Mouse (Mus musculus) frontal cortex, adult (tissue): ENCODE measurements around the gene G6pc3.
"Not testable (repeated sequence)": the region's sequence is repeated elsewhere in the genome, so short reads cannot be mapped to it uniquely, and the experiment has no call there.

Experiments used
- ATAC-seq: cut with Nextera tagmentation; 2 replicates; pipeline ENCODE4 v1.9.2; 2017; ENCODE audit warnings: mild to moderate bottlenecking, moderate library complexity, mixed read lengths; ENCODE audit not compliant: low TSS enrichment

Gene G6pc3

GRCm38 (mm10) chr11:102189461-102190436 is at the start of gene G6pc3:
G6pc3 (plus strand) TSS chr11:102189620.
- ATAC-seq = peak; percentile 68

GRCm38 (mm10) chr11:102140508-102140907 is 48.9 kb upstream of the G6pc3 start:
- no peak for ATAC-seq

DNA sequence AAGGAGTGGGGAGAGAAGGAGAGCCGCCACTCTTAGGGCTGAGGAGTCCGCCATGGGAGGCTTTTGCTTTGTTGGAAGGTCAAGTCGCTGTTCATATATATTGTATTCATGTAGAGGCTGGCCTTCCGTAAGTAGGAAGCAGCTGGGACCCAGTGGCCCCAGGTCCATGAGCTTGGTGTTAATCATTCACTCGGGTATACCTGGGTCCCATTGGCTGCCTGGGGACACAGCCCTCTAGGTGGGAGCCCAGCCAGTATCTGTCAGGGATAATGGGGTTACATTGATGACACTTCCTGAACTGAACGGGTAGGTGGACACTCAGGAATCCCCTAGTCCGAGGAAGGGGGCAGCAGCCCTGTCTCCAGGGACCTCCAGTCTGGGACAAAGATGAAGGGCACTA is 47.1 kb upstream of the G6pc3 start:
- ATAC-seq = no peak

DNA sequence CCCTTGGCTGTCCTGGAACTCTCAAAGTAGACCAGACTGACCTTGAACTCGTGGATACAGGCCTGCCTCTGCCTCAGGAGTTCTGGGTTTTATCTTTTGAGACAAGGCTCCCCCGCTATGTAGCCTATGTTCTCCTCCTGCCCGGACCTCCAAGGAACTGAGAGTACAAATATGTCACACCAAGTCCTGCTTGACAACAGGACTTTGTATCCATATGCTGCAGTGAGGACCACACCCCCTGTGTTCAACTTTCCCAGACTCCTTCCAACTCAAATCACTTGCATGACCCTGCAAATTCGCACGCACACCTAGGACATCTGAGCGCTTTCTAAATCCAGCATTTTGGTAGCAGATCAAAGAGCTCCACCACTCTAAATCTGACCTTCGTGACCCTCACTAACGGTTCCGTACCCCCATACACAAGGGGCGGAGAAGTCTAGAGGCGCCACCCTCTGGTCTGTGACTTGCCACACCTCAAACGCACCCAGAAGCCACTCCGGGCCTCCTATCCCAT is 44.4 kb upstream of the G6pc3 start:
- no peak for ATAC-seq

DNA sequence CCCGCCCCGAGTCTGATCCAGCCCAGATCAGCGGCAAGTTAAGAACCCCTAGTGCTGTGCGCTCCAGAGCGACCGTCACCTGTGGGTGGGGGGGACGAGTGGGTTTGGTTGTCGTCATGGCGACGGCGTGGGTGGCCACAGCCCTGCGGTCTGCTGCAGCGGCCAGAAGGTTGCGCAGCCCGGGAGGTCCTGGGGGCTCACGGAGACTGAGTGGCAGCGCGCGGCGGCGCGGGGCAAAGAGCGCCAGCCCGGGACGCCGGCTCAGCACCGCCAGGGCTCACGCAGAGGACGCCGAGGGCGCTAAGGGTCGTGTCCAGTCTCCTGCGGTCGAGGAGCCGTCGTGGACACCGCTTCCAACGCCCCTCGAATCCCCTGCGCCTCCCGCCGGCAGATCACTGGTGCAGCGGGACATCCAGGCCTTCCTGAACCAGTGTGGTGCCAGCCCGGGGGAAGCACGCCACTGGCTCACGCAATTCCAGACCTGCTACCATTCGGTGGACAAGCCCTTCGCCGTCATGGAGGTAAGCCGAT is 43.9 kb upstream of the G6pc3 start, which contains the start of gene Nags:
TSS of gene Nags (plus strand) at position 43 of the 531 bp plus-strand sequence.
- no peak for ATAC-seq

DNA sequence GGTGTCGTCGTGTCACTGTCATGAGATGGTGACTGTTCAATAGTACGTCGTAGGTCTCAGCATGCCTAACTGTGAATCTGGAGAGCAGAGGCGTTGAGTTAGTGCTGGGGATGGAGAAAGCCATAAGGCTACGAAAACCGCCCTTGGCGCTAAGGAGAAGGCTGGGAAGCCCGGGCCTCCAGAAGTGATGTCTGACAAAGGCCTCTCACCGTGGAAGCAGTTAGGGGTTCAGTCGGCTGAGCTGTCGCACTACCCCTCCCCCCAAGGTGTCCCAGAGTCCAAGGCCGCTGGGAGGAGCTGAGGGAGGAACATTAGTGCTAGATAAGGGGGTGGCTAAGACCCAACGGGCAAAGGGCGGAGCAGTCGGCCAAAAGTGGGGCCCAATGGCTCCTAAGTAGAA is 43.4 kb upstream of the G6pc3 start:
- no peak for ATAC-seq

- no peak for ATAC-seq
Measured at GRCm38 (mm10) chr11:102146531-102146930, 42.9 kb upstream of the G6pc3 start.

GRCm38 (mm10) chr11:102147213-102147989 is 42.0 kb upstream of the G6pc3 start:
- no peak for ATAC-seq

GRCm38 (mm10) chr11:102156039-102156785 is 33.2 kb upstream of the G6pc3 start, which contains the start of gene Tmem101:
Tmem101 (minus strand) TSS chr11:102156404.
- ATAC-seq = peak; percentile 94

- no peak for ATAC-seq
Measured at GRCm38 (mm10) chr11:102156786-102157089, 32.7 kb upstream of the G6pc3 start.

- ATAC-seq = not testable (repeated sequence)
Measured at GRCm38 (mm10) chr11:102158024-102158423, 31.4 kb upstream of the G6pc3 start.

DNA sequence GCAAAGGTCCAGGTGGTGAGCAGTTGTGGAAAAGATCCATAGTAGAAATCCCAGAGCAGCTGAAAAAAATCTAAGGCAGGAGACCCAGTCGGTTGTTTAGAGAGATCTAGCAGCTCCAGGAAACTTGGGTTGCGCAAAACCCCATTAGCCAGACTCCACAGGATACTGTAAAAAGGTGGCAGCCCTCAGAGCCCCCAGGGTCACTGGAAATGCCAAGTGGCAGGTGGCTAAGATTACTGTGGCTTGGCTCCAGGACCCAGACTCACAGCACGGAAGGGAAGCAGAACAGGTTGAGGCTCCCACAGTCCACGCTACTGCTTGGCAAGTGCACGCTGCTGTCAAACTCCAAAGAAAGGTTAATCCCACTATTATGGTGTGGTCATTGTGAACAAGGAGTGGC is 29.6 kb upstream of the G6pc3 start:
- ATAC-seq = no peak

- ATAC-seq = peak; percentile 47; the same call in 1 of the 2 replicates
Measured at GRCm38 (mm10) chr11:102165971-102166722, 23.3 kb upstream of the G6pc3 start.

DNA sequence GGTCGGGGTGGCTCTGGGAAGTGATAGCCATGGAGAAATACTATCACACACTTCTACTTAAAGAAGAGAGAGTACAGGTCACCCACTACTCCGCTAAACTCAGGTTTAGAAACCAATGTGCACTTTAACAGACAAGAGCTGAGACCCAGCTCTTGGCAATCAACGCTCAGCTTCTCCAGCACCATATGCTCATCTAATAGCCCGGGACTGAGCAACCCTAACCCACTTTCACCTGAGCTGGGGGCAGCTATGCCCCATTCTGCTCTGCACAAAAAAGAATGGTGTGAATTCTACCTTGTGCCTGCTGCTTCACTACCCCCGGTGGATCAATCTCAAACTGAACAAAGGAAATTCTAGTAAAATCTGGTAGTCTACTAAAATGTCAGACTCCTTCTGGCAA is 21.9 kb upstream of the G6pc3 start:
- ATAC-seq = no peak

DNA sequence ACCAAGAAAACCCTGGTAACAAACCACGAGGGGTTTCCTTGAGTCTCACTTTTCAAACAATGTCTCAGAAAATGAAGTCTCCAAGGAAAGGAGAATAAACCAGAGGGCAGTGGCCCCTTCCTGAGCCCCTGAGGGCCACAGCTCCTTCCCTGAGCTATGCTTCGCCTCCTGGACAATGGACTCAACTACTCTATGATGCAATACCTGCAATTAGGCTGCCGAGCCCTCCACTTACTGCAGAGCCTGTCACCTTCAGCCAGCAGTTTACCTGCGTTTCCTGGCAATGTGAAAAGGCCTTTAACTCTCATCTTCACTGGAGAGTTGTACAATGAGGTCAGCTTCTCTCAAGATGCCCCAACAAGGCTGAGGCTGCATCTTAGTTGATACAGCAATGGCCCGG is 20.7 kb upstream of the G6pc3 start:
- ATAC-seq = no peak

GRCm38 (mm10) chr11:102179836-102180235 is 9.6 kb upstream of the G6pc3 start:
- ATAC-seq = no peak

GRCm38 (mm10) chr11:102184253-102184645 is 5.2 kb upstream of the G6pc3 start:
- no peak for ATAC-seq

DNA sequence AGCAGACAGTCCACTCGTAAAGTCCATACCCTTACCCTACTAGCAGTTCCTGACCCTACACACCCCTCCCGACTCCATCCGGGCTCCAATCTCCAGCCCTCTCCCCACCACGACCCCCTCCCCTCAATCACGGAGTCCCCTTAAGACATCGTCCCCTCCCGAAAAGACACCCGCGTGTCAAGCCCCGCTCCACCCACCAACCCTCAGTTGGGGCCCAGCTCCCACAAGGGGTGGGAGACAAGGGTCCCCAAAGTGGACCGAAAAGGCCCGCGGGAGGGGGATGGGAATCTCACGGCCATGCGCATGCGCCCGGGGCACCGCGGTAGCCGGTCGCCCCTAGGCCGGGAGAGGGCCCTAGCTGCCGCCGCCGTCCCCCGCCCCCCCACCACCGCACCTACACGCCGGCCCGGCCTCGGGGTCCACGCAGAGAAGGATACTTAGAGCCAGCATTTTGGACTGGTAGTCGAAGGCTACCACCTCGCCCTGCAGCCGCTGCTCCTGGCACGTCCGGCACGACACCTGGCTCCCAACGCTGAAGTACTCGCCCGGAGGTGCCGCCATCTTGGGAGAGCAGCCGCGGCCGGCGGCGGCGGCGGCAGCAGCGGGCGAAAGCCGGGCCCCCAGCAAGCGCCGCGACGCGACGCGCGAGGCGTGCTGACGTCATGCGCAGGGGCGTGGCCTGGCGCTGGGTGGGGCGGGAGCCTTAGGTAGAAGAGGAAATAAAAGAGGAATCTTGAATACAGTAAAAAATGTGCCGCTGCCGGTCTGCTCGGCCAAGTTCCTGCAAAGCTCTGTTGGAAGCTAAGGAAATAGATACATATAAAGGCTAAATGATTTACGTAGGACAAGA is 4.5 kb upstream of the G6pc3 start, which contains the start of gene Lsm12:
TSS of gene Lsm12 (minus strand) at position 651 of the 850 bp plus-strand sequence.
- peak; percentile 77 for ATAC-seq

DNA sequence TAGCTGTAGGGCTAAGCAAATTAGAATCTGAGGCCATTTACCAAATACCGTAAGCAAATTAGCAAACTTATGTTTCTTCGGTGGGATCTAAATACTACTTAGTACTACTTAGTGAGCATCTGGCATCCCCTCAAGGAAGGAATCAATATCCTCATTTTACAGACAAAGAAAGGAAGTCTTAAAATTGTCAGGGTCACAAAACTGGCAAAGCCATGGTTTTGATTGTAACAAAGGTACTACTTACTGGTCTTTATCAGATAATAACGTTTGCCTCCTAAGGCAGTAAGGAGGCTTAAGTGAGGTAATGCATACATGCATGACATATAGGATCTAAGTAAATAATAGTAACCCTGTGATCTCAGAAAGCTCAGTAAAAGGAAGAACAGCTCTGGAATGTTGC is 3.7 kb upstream of the G6pc3 start:
- ATAC-seq = no peak

DNA sequence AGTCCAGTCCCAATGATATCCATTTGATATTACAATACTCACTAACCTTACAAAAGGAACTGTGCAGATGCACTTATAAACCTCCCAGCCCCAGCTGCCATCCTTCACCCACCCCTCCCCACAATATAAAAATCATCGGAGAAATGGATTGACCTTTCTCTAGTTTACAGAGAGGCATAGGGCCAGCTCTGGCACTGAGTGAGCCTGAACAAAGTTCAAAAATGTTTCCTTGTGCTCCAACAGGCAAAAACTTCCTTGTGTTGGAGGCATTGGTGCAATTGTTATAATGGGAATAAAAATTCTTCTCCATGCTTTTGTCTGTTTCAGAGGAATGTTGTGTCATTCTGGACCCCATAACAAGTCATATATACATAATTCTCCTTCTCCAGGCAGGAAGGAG is 3.2 kb upstream of the G6pc3 start:
- no peak for ATAC-seq
